Mouse (Mus musculus) midbrain, embryonic 10.5 days (tissue): ENCODE data around the gene Gigyf2. TPM values are rescaled to one million over a fixed set of nuclear protein-coding genes. Genes with fewer than 3 reads are reported as not detected.

ENCODE experiments used
- DNase-seq: peaks from one replicate; pipeline ENCODE4 v3.0.0-alpha.2; 2017; ENCODE audit warnings: low spot score
- H3K27ac ChIP-seq: fragments of 300-500 bp; sonication (generic); replicated peaks from 2 replicates; pipeline ENCODE4 v1.5.1; 2016; ENCODE audit warnings: mild to moderate bottlenecking
- H3K27me3 ChIP-seq: fragments of 300-500 bp; sonication (generic); 2 replicates; pipeline ENCODE4 v1.6.1; 2016; ENCODE audit warnings: low read depth, mild to moderate bottlenecking; ENCODE audit not compliant: poor library complexity, severe bottlenecking
- H3K36me3 ChIP-seq: fragments of 300-500 bp; sonication (generic); 2 replicates; pipeline ENCODE4 v1.6.1; 2016; ENCODE audit warnings: mild to moderate bottlenecking, moderate library complexity
- H3K4me1 ChIP-seq: fragments of 300-500 bp; sonication (generic); 2 replicates; pipeline ENCODE4 v1.6.1; 2016
- H3K4me3 ChIP-seq: fragments of 300-500 bp; sonication (generic); 2 replicates; pipeline ENCODE4 v1.5.1; 2016; ENCODE audit warnings: mild to moderate bottlenecking, moderate library complexity
- H3K9me3 ChIP-seq: fragments of 300-500 bp; sonication (generic); replicated peaks from 2 replicates; pipeline ENCODE4 v1.6.1; 2016; ENCODE audit warnings: mild to moderate bottlenecking
- WGBS: fragments of 180-500 bp; shearing (Covaris S2); methylation state at CpG from one replicate; pipeline ENCODE4 v1.1.7; 2016; 5-methylcytosine and 5-hydroxymethylcytosine counted together
- polyA plus RNA-seq: library from polyadenylated mRNA; unstranded; fragments of >200 nt; fragmentation: Nextera tagmentation; extraction: Ambion mirVana; gene quantifications from 2 replicates; pipeline ENCODE4 v1.2.1, GENCODE M21; 2016

Gene Gigyf2
- polyA plus RNA-seq, 1 experiment from 2014 or later = 49.1 TPM

GRCm38 (mm10) chr1:87300360-87301286 is 26.2 kb upstream of the Gigyf2 start:
- no peaks in the 10 kb centered on the region for H3K9me3 ChIP-seq
- no peak overlapping the region for H3K27ac ChIP-seq
- H3K36me3 ChIP-seq = no peaks in the 10 kb centered on the region
- H3K4me3 ChIP-seq = no peak overlapping the region
- H3K27me3 ChIP-seq = no peaks in the 10 kb centered on the region
- no peaks in the 10 kb centered on the region for H3K4me1 ChIP-seq
- 82% methylated on average over 14 of the region's 14 CpGs for WGBS
- DNase-seq = no peak

DNA sequence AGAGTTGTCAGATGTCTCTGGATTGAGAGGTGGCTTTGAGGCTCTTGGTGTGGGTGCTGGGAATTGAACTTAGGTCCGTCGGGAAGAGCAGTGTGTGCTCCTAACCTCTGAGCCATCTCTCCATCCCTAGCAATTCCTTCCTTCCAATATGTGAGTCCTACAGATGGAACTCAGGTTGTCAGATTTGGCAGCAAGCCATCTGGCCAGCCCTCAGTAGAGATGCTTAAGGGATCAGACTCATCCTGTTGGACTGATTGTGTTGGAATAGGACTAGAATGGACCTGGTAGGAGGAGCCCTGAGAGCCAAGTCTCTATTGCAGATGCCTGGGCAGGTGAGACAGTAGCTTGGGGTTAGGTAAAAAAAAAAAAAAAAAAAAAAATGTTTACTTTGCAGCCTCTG is 24.8 kb upstream of the Gigyf2 start:
- DNase-seq = no peak
- H3K9me3 ChIP-seq = no peaks in the 10 kb centered on the region
- no peak overlapping the region for H3K4me3 ChIP-seq
- 96% methylated on average over 2 of the region's 2 CpGs for WGBS
- no peaks in the 10 kb centered on the region for H3K27me3 ChIP-seq
- H3K36me3 ChIP-seq = no peaks in the 10 kb centered on the region
- H3K27ac ChIP-seq = no peak overlapping the region
- no peaks in the 10 kb centered on the region for H3K4me1 ChIP-seq

DNA sequence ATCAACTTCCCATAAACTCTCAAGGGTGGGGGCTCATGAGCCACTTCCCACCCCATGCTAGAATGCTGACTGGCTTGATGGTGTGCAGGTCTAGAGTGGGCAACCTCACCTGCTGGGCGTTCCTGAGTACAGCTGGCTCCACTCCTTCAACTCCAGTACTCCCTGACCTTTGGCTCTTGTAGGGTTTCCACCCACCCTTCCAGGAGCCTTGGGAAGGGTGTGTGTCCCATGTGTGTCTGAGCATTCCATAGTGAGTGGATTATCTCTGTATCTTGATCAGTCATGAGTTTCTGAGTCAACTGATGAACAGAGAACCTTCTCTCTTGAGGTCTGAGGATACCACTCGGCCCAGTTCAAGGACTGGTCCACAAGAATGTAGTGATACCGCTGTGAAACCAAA is 17.8 kb upstream of the Gigyf2 start:
- Histone ChIP-seq H3K27me3 (no peaks in the 10 kb centered on the region), H3K4me3 (no peak overlapping the region), H3K27ac (no peak overlapping the region), H3K4me1 (0 out of 2 replicates have a peak, but pooled peaks cover 9% of the 10 kb centered on the region), H3K36me3 (no peaks in the 10 kb centered on the region), H3K9me3 (no peaks in the 10 kb centered on the region)
- 94% methylated on average over 3 of the region's 3 CpGs for WGBS
- no peak for DNase-seq

GRCm38 (mm10) chr1:87309621-87310020 is 17.2 kb upstream of the Gigyf2 start:
- no peak overlapping the region for H3K27ac ChIP-seq
- peak; percentile 20 for DNase-seq
- no peaks in the 10 kb centered on the region for H3K27me3 ChIP-seq
- H3K4me3 ChIP-seq = no peak overlapping the region
- no peaks in the 10 kb centered on the region for H3K36me3 ChIP-seq
- no peaks in the 10 kb centered on the region for H3K9me3 ChIP-seq
- 72% methylated on average over 16 of the region's 16 CpGs for WGBS
- 0 out of 2 replicates have a peak, but pooled peaks cover 9% of the 10 kb centered on the region for H3K4me1 ChIP-seq

DNA sequence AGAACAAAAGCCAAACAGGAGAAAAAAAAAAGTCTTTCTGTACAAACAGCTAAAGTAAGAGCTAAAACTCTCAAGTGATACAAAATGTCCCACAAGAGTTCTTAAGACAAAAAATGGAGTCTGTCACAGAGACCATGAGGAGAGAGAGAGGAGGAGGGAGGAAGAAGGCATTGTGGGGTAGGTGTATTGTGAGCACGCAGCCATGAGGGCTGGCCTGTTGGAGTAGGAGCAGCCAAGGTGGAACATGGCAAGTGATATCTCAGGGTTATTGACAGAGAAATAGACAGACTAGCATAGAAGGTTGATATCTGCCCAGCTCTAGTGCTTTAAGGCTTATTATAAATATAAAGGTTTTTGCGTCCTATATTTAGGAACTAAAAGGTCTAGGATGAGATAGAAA is 14.1 kb upstream of the Gigyf2 start:
- Histone ChIP-seq H3K4me3 (no peak overlapping the region), H3K4me1 (0 out of 2 replicates have a peak, but pooled peaks cover 9% of the 10 kb centered on the region), H3K36me3 (no peaks in the 10 kb centered on the region), H3K27ac (no peak overlapping the region), H3K9me3 (no peaks in the 10 kb centered on the region), H3K27me3 (no peaks in the 10 kb centered on the region)
- no peak for DNase-seq
- 94% methylated on average over 2 of the region's 2 CpGs for whole genome bisulfite sequencing

GRCm38 (mm10) chr1:87313116-87313515 is 13.7 kb upstream of the Gigyf2 start:
- no peak for DNase-seq
- H3K4me3 ChIP-seq = no peak overlapping the region
- no peak overlapping the region for H3K27ac ChIP-seq
- H3K27me3 ChIP-seq = no peaks in the 10 kb centered on the region
- H3K4me1 ChIP-seq = 0 out of 2 replicates have a peak, but pooled peaks cover 9% of the 10 kb centered on the region
- no peaks in the 10 kb centered on the region; the same call in 1 of the 2 replicates for H3K9me3 ChIP-seq
- no peaks in the 10 kb centered on the region for H3K36me3 ChIP-seq
- 92% methylated on average over 2 of the region's 2 CpGs for WGBS

- Histone ChIP-seq H3K4me3 (no peak overlapping the region), H3K9me3 (peaks cover 5% of the 10 kb centered on the region; the same call in 1 of the 2 replicates), H3K27me3 (no peaks in the 10 kb centered on the region), H3K27ac (no peak overlapping the region), H3K4me1 (0 out of 2 replicates have a peak, but pooled peaks cover 9% of the 10 kb centered on the region), H3K36me3 (no peaks in the 10 kb centered on the region)
- no peak for DNase-seq
- WGBS = 91% methylated on average over 8 of the region's 8 CpGs
Observed at GRCm38 (mm10) chr1:87313843-87314570, 12.8 kb upstream of the Gigyf2 start.

- peaks cover 20% of the 10 kb centered on the region for H3K9me3 ChIP-seq
- H3K4me1 ChIP-seq = no peaks in the 10 kb centered on the region
- 87% methylated on average over 2 of the region's 2 CpGs for WGBS
- no peak overlapping the region for H3K27ac ChIP-seq
- H3K36me3 ChIP-seq = no peaks in the 10 kb centered on the region
- DNase-seq = no peak
- no peak overlapping the region for H3K4me3 ChIP-seq
- no peaks in the 10 kb centered on the region for H3K27me3 ChIP-seq
Observed at GRCm38 (mm10) chr1:87315431-87315830, 11.4 kb upstream of the Gigyf2 start.

GRCm38 (mm10) chr1:87315894-87316293 is 10.9 kb upstream of the Gigyf2 start:
- Histone ChIP-seq H3K9me3 (peaks cover 24% of the 10 kb centered on the region), H3K27me3 (no peaks in the 10 kb centered on the region), H3K4me3 (no peak overlapping the region), H3K27ac (no peak overlapping the region), H3K4me1 (no peaks in the 10 kb centered on the region), H3K36me3 (no peaks in the 10 kb centered on the region)
- 72% methylated on average over 2 of the region's 2 CpGs for WGBS
- no peak for DNase-seq

- Histone ChIP-seq H3K4me1 (no peaks in the 10 kb centered on the region), H3K27me3 (no peaks in the 10 kb centered on the region), H3K9me3 (peaks cover 32% of the 10 kb centered on the region), H3K27ac (no peak overlapping the region), H3K36me3 (no peaks in the 10 kb centered on the region), H3K4me3 (no peak overlapping the region)
- WGBS = 84% methylated on average over 3 of the region's 3 CpGs
- DNase-seq = no peak
Observed at GRCm38 (mm10) chr1:87316672-87317071, 10.1 kb upstream of the Gigyf2 start.

GRCm38 (mm10) chr1:87321071-87321470 is 5.7 kb upstream of the Gigyf2 start:
- Histone ChIP-seq H3K4me1 (no peaks in the 10 kb centered on the region), H3K27me3 (0 out of 2 replicates have a peak, but pooled peaks cover 5% of the 10 kb centered on the region), H3K36me3 (no peaks in the 10 kb centered on the region), H3K27ac (no peak overlapping the region), H3K9me3 (peaks cover 34% of the 10 kb centered on the region), H3K4me3 (no peak overlapping the region)
- WGBS = 13% methylated on average over 1 of the region's 1 CpGs
- no peak for DNase-seq

DNA sequence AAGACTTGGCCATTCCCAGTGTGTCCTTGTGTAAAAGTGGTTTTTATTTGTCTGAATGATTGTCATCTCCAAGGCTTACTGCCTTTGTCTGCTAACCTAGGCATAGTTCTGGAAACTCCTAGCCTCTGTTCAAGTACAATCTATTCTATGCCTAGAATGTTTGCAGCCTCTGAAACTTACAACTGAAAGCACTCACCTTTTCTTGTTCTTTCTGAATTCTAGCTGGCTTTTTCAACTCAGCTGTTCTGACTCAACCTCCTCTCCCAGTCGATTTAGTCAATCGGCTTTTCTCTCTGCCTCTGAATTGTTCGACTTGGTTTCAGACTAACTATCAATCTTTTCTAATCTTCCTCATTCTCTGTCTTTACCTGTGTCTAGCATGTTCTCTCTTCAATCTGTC is 4.0 kb upstream of the Gigyf2 start:
- Histone ChIP-seq H3K9me3 (peaks cover 34% of the 10 kb centered on the region), H3K4me3 (no peak overlapping the region), H3K27me3 (0 out of 2 replicates have a peak, but pooled peaks cover 5% of the 10 kb centered on the region), H3K4me1 (peaks cover 7% of the 10 kb centered on the region), H3K27ac (no peak overlapping the region), H3K36me3 (no peaks in the 10 kb centered on the region)
- WGBS = 96% methylated on average over 3 of the region's 3 CpGs
- no peak for DNase-seq

- H3K36me3 ChIP-seq = peaks cover 7% of the 10 kb centered on the region
- H3K4me3 ChIP-seq = no peak overlapping the region
- H3K27me3 ChIP-seq = 0 out of 2 replicates have a peak, but pooled peaks cover 5% of the 10 kb centered on the region
- no peak overlapping the region for H3K27ac ChIP-seq
- peaks cover 22% of the 10 kb centered on the region for H3K9me3 ChIP-seq
- no peak for DNase-seq
- H3K4me1 ChIP-seq = peaks cover 19% of the 10 kb centered on the region
Observed at GRCm38 (mm10) chr1:87324649-87325048, 2.1 kb upstream of the Gigyf2 start.
